Mouse (Mus musculus) CD8-positive naive resting alpha-beta T cell, adult 57 days (primary cell): Measurements from ENCODE around the gene Apbb1. TPM values are rescaled to one million over a fixed set of nuclear protein-coding genes. Genes with fewer than 3 reads are reported as not detected.

Experiments
- total RNA-seq: library from RNA; stranded (reverse); gene quantifications from one replicate; pipeline ENCODE4 v1.2.4, GENCODE M21; 2023

The Apbb1 gene
- 2.6 TPM for total RNA-seq

DNA sequence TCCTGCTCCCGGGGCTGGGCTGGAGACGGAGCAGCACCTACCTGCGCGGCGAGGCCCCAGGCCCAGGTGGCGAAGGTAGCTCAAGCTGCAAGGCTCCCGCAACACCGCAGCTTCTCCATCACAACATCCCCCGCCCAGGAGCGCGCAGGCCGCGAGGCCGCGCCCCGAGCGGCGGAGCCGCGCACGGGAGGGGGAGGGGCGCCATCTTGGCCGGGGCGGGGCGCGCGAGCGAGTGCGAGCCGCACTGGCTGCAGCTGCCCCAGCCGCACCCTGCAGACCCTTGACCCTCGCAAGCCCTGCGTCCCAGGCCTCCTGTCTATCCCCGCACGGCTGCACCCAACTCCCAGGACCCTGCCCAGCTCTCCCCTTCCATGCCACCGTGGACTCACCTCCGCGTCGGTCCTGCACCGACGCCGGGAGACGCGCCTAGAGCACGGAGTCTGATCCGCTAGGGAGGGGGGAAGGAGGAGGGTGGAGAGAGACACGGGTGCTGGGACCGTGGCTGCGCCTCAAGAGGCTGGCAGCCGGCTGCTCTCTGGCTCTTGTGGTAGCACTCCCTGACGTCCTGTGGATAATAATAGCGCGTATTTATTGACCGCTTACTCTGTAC lies at the start of gene Apbb1:
Gene Apbb1 (minus strand): TSS at position 560 of the 610 bp plus-strand sequence.

DNA sequence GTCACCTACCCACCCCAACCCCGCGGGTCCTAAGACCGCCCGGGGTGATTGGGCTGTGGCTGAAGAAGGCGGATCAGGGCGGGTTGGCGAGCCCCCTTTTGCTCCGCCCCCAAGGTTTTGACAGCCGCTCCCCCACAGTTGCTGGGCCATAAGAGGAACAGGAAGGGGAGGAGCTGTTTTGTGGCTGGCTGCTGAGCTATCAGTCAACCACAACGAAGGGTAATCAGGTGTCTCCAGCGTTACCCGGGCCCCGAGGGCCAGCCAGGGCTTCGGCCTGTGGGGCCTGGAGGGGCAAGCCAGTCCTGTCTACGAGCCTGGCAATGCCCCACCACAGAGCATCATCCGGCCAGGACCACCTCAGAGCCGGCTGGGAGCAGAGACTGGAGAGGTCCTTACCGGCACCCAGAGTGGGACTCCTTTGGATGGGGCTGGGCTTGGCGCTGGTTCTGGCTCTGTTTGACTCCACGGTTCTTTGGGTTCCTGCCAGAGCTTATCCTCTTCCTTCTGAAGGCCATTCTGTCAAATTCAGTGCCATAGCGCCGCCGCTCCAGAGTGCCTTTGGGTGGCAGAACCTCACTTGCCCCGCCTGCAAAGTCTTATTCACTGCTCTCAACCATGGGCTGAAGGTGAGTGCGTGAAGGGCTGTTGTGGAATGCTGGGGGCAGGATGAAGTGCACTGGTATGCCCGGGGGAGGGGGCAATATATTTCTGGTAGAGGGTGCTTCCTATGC lies 27.1 kb downstream of the Apbb1 start, which contains the start of gene Smpd1:
Gene Smpd1 (plus strand): TSS at position 149 of the 731 bp plus-strand sequence.

Other genes with a start within 250 kb of the Apbb1 start
- gene Olfr690, start 247.5 kb downstream of the Apbb1 start, total RNA-seq, result not detected
- gene Olfr691, start 239.4 kb downstream of the Apbb1 start, total RNA-seq, result not detected
- not detected for gene Olfr692, start 213.4 kb downstream of the Apbb1 start, total RNA-seq
- gene Gm5901, start 206.6 kb downstream of the Apbb1 start, total RNA-seq, result not detected
- 42.6 TPM for gene Fam160a2, start 181.6 kb downstream of the Apbb1 start, total RNA-seq
- not detected for gene Cnga4, start 177.1 kb downstream of the Apbb1 start, total RNA-seq
- gene Cckbr, start 155.9 kb downstream of the Apbb1 start, total RNA-seq, result not detected
- not detected for gene Cavin3, start 99.4 kb downstream of the Apbb1 start, total RNA-seq
- 21.5 TPM for gene Smpd1, start 27.3 kb downstream of the Apbb1 start, total RNA-seq
- gene Hpx, start 18.5 kb upstream of the Apbb1 start, total RNA-seq, result not detected
- 17.5 TPM for gene Trim3, start 51.9 kb upstream of the Apbb1 start, total RNA-seq
- 68.0 TPM for gene Timm10b, start 58.4 kb upstream of the Apbb1 start, total RNA-seq
- 31.9 TPM for gene Arfip2, start 58.8 kb upstream of the Apbb1 start, total RNA-seq
- gene Gm45799, start 58.9 kb upstream of the Apbb1 start, total RNA-seq, result 8.8 TPM
- gene Dnhd1, start 69.2 kb upstream of the Apbb1 start, total RNA-seq, result 4.7 TPM
- gene Ilk, start 154.9 kb upstream of the Apbb1 start, total RNA-seq, result 93.6 TPM
- gene Rrp8, start 155.7 kb upstream of the Apbb1 start, total RNA-seq, result 20.0 TPM
- gene Taf10, start 162.7 kb upstream of the Apbb1 start, total RNA-seq, result 190 TPM
- 50.2 TPM for gene Tpp1, start 170.6 kb upstream of the Apbb1 start, total RNA-seq
- 0.03 TPM for gene Dchs1, start 206.0 kb upstream of the Apbb1 start, total RNA-seq
- gene Mrpl17, start 229.4 kb upstream of the Apbb1 start, total RNA-seq, result 59.0 TPM